Mouse (Mus musculus) stomach, embryonic 16.5 days (tissue): ENCODE results near the gene Krt8. TPM values are rescaled to one million over a fixed set of nuclear protein-coding genes. Genes with fewer than 3 reads are reported as not detected.

ENCODE experiments used
- ATAC-seq: fragments of 200-750 bp; cut with Nextera tagmentation; 2 replicates; pipeline ENCODE4 v1.8.0; 2017; ENCODE audit warnings: moderate number of reproducible peaks, moderate TSS enrichment; ENCODE audit not compliant: insufficient read depth, low FRiP score
- H3K27ac ChIP-seq: fragments of 300-500 bp; sonication (generic); 2 replicates; pipeline ENCODE4 v1.5.1; 2014; ENCODE audit warnings: low read length
- H3K27me3 ChIP-seq: fragments of 300-500 bp; sonication (generic); 2 replicates; pipeline ENCODE4 v1.6.1; 2014; ENCODE audit warnings: low read length, control low read depth, mixed read lengths; ENCODE audit not compliant: control insufficient read depth, insufficient read depth
- H3K36me3 ChIP-seq: fragments of 300-500 bp; sonication (generic); 2 replicates; pipeline ENCODE4 v1.6.1; 2014; ENCODE audit warnings: low read length; ENCODE audit not compliant: control insufficient read depth, insufficient read depth
- H3K4me1 ChIP-seq: fragments of 300-500 bp; sonication (generic); 2 replicates; pipeline ENCODE4 v1.6.1; 2014; ENCODE audit warnings: low read length, control low read depth, mixed read lengths; ENCODE audit not compliant: control insufficient read depth, insufficient read depth
- H3K4me2 ChIP-seq: fragments of 300-500 bp; sonication (generic); 2 replicates; pipeline ENCODE4 v1.6.1; 2014; ENCODE audit warnings: low read depth, low read length, mixed read lengths
- H3K4me3 ChIP-seq: fragments of 300-500 bp; sonication (generic); replicated peaks from 2 replicates; pipeline ENCODE4 v1.5.1; 2014; ENCODE audit warnings: mild to moderate bottlenecking, low read length
- H3K9ac ChIP-seq: fragments of 300-500 bp; sonication (generic); 2 replicates; pipeline ENCODE4 v1.6.1; 2014; ENCODE audit warnings: low read length
- H3K9me3 ChIP-seq: fragments of 300-500 bp; sonication (generic); replicated peaks from 2 replicates; pipeline ENCODE4 v1.6.1; 2016; ENCODE audit warnings: low read length, control low read depth; ENCODE audit not compliant: control insufficient read depth
- WGBS: fragments of 180-500 bp; shearing (Covaris S2); extraction: QIAGEN DNeasy Blood & Tissue Kit; methylation state at CpG from one replicate; pipeline ENCODE4 v1.1.7; 2014; 5-methylcytosine and 5-hydroxymethylcytosine counted together
- polyA plus RNA-seq: library from polyadenylated mRNA; unstranded; fragments of >200 nt; fragmentation: Nextera tagmentation; extraction: Ambion mirVana; gene quantifications from 2 replicates; pipeline ENCODE4 v1.2.1, GENCODE M21; 2015

The Krt8 gene
- polyA plus RNA-seq, 1 experiment from 2014 or later: 1,152 TPM

DNA sequence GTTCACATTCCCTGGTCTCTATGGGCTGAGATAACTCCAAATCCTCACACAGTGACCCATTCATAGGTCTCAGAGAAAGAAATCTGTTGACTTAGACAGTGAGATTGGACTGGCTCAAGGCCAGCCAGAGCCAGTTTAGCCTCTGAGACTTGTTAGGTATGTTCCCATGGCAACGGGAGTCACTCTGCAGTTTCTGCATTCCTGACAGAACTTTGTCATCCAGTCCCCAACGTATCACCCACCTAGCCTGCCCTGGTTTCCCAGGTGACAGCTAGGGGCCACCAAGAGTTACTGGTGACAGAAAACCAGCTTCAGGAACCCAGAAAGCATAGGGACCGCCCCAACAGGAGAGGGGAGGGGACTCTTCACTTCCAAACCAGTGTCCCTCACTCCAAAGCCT is 9.4 kb upstream of the Krt8 start:
- no peak overlapping the region for H3K4me2 ChIP-seq
- no peak overlapping the region for H3K9ac ChIP-seq
- ATAC-seq: no peak
- peaks cover 36% of the 10 kb centered on the region for H3K4me1 ChIP-seq
- 33% methylated on average over 3 of the region's 3 CpGs for WGBS
- H3K27ac ChIP-seq: peak overlapping the region; percentile 9
- H3K9me3 ChIP-seq: no peaks in the 10 kb centered on the region
- no peak overlapping the region for H3K4me3 ChIP-seq
- H3K27me3 ChIP-seq: no peaks in the 10 kb centered on the region
- no peaks in the 10 kb centered on the region for H3K36me3 ChIP-seq

GRCm38 (mm10) chr15:102012260-102012765 is 8.0 kb upstream of the Krt8 start:
- no peak overlapping the region for H3K27ac ChIP-seq
- no peak for ATAC-seq
- H3K4me2 ChIP-seq: no peak overlapping the region
- H3K36me3 ChIP-seq: no peaks in the 10 kb centered on the region
- no peak overlapping the region for H3K4me3 ChIP-seq
- no peak overlapping the region for H3K9ac ChIP-seq
- H3K27me3 ChIP-seq: no peaks in the 10 kb centered on the region
- H3K9me3 ChIP-seq: no peaks in the 10 kb centered on the region
- peaks cover 36% of the 10 kb centered on the region for H3K4me1 ChIP-seq
- WGBS: 73% methylated on average over 4 of the region's 4 CpGs

- Histone ChIP-seq H3K9ac (no peak overlapping the region), H3K27me3 (no peaks in the 10 kb centered on the region), H3K4me2 (no peak overlapping the region), H3K36me3 (no peaks in the 10 kb centered on the region), H3K4me3 (no peak overlapping the region), H3K9me3 (no peaks in the 10 kb centered on the region), H3K4me1 (peaks cover 39% of the 10 kb centered on the region), H3K27ac (peak overlapping the region; percentile 30; the same call in 1 of the 2 replicates)
- 47% methylated on average over 3 of the region's 3 CpGs for WGBS
- ATAC-seq: peak; percentile 34; the same call in 1 of the 2 replicates
Observed at GRCm38 (mm10) chr15:102010569-102011245, 6.4 kb upstream of the Krt8 start.

DNA sequence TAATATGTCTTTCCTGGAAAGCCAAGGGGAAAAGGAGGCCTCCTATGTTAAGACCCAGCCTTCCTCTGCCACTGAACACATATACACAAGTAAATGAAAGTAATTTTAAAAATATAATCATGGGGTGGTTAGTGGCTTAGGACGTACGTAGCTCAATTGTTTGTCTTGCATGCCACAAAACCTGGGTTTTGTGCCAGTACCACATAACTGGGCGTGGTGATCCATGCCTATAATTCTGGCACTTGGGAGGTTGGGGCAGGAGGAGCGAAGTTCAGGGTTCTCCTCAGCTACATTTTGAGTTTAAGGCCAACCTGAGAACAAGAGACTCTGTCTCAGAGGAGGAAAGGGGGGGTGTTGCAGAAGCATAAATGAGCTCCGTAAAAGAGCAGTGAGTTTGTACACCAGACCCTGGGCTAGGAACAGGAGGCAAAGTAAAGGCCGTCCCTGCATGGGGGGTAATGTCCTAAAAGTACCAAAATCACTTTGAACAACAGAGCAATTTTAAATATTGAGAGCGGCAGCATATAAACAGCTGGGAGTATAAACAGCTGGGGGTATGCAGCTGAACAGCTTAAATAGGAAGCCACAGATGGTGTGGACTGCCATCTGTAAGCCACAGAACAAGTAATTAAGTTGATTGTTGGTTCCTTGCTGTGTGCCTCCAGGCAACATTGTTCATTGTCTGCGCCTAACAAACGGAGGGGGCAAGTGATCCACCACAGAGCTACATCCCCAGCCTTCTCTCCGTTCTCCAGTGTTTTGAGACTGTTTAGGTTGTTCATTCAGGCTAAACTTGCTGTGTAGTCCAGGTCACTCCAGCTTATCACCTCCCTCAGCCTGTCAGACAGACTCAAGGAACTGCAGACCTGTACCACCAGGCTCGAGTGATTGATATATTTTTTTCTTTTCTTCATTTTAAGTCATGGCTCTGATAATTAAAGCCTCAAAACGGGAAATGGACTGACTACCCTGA is 3.1 kb upstream of the Krt8 start:
- Histone ChIP-seq H3K36me3 (no peaks in the 10 kb centered on the region), H3K4me1 (peaks cover 31% of the 10 kb centered on the region), H3K27me3 (peaks cover 11% of the 10 kb centered on the region), H3K27ac (peak overlapping the region; percentile 93), H3K9ac (peak overlapping the region; percentile 27; the same call in 1 of the 2 replicates), H3K4me2 (peak overlapping the region; percentile 34), H3K9me3 (no peaks in the 10 kb centered on the region), H3K4me3 (no peak overlapping the region)
- no peak for ATAC-seq
- WGBS: 39% methylated on average over 12 of the region's 12 CpGs

- H3K4me3 ChIP-seq: no peak overlapping the region
- ATAC-seq: peak; percentile 37; the same call in 1 of the 2 replicates
- H3K9me3 ChIP-seq: no peaks in the 10 kb centered on the region
- H3K9ac ChIP-seq: peak overlapping the region; percentile 57
- 27% methylated on average over 11 of the region's 11 CpGs for WGBS
- peak overlapping the region; percentile 34 for H3K4me2 ChIP-seq
- peak overlapping the region; percentile 93 for H3K27ac ChIP-seq
- no peaks in the 10 kb centered on the region for H3K36me3 ChIP-seq
- peaks cover 27% of the 10 kb centered on the region for H3K4me1 ChIP-seq
- peaks cover 11% of the 10 kb centered on the region for H3K27me3 ChIP-seq
Observed at GRCm38 (mm10) chr15:102006317-102006716, 2.0 kb upstream of the Krt8 start.

- H3K4me2 ChIP-seq: 0 out of 2 replicates have a peak overlapping the region, but pooled peaks have one; percentile 34
- H3K4me1 ChIP-seq: peaks cover 22% of the 10 kb centered on the region
- WGBS: 48% methylated on average over 4 of the region's 4 CpGs
- peak overlapping the region; percentile 93 for H3K27ac ChIP-seq
- no peak overlapping the region for H3K4me3 ChIP-seq
- 0 out of 2 replicates have a peak overlapping the region, but pooled peaks have one; percentile 3 for H3K9ac ChIP-seq
- 0 out of 2 replicates have a peak, but pooled peaks have one; percentile 4 for ATAC-seq
- H3K36me3 ChIP-seq: no peaks in the 10 kb centered on the region
- no peaks in the 10 kb centered on the region for H3K9me3 ChIP-seq
- H3K27me3 ChIP-seq: peaks cover 11% of the 10 kb centered on the region
Observed at GRCm38 (mm10) chr15:102005290-102005689, 1.0 kb upstream of the Krt8 start.

DNA sequence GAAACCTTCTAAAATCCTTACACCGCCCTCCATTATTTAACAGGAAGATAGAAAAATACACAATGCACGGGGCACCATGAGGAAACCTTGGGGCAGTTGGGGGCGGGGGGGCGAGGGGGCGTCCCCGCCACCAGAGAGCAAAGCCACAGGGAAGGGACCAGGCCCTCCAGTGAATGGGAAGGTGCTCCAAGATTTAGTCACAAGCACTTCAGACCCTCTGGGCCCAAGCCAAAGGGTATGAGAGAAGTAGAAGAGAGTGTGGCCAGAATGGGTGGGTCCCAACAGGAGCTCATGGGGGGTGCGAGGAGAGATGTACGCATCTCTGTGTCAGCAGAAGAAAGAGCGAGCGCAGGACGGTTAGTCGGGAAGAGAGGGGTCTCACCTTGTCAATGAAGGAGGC is 766 bp downstream of the Krt8 start:
- Histone ChIP-seq H3K9me3 (no peaks in the 10 kb centered on the region), H3K4me1 (peaks cover 19% of the 10 kb centered on the region), H3K27me3 (peaks cover 11% of the 10 kb centered on the region), H3K4me3 (peak overlapping the region; percentile 57), H3K36me3 (no peaks in the 10 kb centered on the region), H3K4me2 (peak overlapping the region; percentile 53), H3K9ac (peak overlapping the region; percentile 77), H3K27ac (peak overlapping the region; percentile 91)
- 25% methylated on average over 12 of the region's 12 CpGs for WGBS
- no peak for ATAC-seq

DNA sequence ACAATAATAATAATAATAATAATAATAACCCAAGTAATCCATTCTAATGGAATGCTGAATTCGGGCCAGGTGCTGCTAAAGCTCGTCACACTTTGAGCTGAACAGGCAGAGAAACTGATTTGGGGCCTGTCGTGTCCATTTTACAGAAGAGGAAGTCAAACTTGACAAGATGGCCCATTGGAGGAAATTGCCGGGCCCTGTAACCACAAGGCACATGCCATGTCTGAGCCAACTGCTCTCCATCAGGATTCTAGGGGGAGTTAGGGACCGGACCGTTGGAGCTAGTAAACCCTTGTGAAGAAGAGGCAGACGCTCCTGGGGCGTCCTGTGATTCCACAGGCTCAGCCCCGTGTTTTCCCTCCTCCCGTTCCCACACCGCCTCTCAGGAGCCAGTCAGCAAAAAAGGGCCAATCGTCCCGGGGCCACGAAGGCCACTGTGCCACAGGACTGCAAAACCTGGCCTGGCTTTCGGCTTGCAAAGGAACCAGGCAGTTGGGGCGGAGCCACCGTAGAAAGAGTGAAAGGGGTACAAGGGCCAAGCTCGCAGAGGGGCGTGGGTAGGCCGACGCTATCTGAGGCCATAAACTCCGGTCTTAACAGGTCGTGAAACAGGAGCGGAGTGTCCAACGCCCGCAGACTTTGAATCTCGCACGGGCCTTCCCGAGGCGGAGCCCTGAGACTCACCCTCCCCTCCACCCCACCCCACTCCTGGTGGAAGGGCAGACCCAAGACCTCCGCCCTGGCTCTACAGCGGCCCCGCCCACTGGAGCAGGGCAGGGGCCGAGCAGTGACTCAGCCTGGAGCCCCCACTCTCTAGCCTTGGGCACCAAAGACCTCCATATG is 1.4 kb downstream of the Krt8 start:
- Histone ChIP-seq H3K9me3 (no peaks in the 10 kb centered on the region), H3K27ac (peak overlapping the region; percentile 91), H3K36me3 (no peaks in the 10 kb centered on the region), H3K4me1 (peaks cover 17% of the 10 kb centered on the region), H3K9ac (peak overlapping the region; percentile 77), H3K4me2 (peak overlapping the region; percentile 53), H3K27me3 (peaks cover 11% of the 10 kb centered on the region), H3K4me3 (peak overlapping the region; percentile 57)
- peak; percentile 77 for ATAC-seq
- WGBS: 9% methylated on average over 34 of the region's 34 CpGs
